Mouse (Mus musculus) layer of hippocampus, adult 8-10 months (tissue): ENCODE results near the gene Arl15. TPM values are rescaled to one million over a fixed set of nuclear protein-coding genes. Genes with fewer than 3 reads are reported as not detected.

Experiments
- DNase-seq, 2 experiments: peaks; one replicate each; pipeline ENCODE4 v3.0.0; 2022; ENCODE audit warnings: low spot score in 2 of 2
- total RNA-seq, 4 experiments: library from RNA; stranded (reverse); gene quantifications; 2 replicates each; pipeline ENCODE4 v1.2.4; 2022

The Arl15 gene
- total RNA-seq, 4 experiments from 2014 or later = 49.6 to 64.0 (median 53.0) TPM

GRCm38 (mm10) chr13:113984491-113984890, 190.2 kb downstream of the Arl15 start:
- no peak for DNase-seq

GRCm38 (mm10) chr13:113986864-113987562, 192.7 kb downstream of the Arl15 start:
- DNase-seq = no peak

- DNase-seq = no peak
Observed at GRCm38 (mm10) chr13:113990247-113990646, 195.9 kb downstream of the Arl15 start.

DNA sequence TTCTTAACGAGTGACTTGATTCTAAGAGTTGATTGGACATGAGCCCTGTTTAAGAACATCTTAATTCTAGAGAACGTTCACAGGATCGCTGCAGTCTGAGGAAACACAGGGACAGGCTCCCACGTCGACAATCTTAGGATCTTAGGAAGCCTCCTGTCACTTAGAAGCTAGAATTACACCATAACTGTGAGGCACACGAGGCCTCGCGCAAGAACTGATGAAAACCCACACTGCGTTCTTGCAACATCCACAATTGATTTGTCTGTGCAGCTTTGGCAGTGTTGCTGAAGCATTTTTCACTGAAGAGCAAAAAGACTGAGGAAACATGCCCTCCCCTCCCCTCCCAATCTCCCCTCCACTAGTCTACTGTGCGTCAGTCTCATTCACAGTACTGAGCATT, 196.4 kb downstream of the Arl15 start:
- DNase-seq = no peak

DNA sequence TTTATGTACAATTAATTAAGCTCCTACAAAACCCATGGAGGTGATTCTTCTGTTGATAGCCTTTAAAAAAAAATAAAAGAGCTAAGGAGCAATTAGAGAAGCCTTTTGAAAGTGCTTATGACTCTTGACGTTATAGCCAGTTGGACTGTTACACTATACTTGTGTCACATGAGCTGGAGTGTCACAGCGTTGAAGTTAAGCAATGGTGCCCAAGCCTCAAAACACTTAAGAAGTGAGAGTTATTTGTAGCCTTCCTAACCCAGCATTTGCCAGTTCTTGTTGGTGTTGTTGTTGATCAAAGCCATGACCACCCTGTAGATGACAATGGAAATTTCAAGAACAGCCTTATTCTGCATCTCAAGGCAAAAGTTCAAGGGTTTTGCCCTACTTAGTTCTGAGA, 198.8 kb downstream of the Arl15 start:
- DNase-seq = no peak

GRCm38 (mm10) chr13:113994586-113994985, 200.3 kb downstream of the Arl15 start:
- DNase-seq = no peak

- DNase-seq = no peak
Observed at GRCm38 (mm10) chr13:113995490-113996236, 201.4 kb downstream of the Arl15 start.

DNA sequence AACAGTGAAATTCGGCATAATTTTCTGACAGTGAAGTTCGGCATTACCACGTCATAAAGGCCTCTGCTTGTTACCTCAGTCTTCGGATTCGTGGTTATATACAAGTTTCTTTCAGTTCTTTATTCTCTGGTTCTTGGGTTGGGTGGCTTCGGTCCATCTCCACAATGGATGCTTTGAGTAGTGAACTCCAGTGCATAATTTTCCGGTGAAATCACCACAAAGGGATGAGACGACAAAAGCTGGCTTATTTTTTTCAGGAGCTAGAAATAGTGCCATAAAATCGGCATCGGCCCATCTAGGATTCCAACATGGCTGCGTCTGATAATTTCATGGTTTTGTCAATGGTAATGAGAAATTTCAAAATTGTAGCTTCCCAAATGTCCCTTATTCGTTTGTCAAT, 204.5 kb downstream of the Arl15 start:
- no peak for DNase-seq

DNA sequence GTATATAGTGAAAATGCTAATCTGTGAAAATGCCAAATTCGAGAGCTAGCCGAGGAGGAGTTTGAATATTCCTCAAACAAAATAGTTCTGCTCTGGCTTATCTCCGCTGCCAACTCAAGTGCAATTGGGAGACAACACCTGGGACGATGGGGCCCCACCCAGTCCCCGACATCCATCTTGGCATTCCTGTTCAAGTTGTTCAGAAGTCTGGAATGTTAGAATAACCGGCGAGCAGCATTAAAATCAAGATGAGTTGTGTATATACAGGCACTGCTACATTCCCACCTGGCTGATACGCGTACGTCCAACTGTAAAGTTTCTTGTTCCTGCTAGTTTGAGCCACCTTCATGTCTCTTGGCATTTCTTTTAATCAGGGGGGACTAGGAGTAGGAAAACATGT, 209.2 kb downstream of the Arl15 start:
- DNase-seq = no peak

DNA sequence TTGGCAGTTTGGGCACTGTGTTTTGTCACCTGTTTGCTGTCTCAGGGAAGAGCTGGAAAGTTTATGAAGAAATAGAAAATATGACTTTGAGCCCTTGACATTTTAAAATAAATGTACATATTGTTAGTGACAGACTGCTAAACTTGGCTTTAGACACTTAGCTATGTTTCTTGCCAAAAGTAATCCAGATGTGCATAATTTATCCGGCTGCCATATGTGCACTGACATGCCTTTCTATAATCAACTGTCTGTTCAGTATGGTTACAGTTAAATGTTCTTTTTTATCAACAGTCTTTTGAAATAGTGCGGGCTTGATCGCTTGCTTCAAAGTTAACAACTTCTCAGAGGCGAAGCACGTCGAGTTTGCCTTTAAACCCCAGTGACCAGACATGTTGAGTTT, 209.9 kb downstream of the Arl15 start:
- no peak for DNase-seq

GRCm38 (mm10) chr13:114009786-114010185, 215.5 kb downstream of the Arl15 start:
- no peak for DNase-seq

DNA sequence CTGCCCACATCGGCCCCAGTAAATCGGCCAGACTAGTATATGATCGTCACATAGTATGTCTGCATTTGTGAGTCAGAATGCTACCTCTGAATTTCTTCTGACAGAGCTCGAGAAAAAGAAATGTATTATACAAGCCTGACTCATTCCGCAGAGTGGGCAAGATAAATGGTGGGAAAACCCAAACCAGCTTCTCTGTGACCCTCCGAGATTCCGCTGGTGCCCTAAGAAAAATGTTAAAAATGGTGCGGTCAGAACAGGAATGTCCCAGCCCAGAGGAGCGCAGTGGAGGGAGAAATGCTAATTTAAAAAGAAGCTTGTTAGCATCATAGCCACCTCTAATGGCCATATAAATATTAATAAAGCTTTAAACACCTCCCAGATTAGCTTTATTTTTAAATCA, 216.2 kb downstream of the Arl15 start:
- DNase-seq = no peak

DNA sequence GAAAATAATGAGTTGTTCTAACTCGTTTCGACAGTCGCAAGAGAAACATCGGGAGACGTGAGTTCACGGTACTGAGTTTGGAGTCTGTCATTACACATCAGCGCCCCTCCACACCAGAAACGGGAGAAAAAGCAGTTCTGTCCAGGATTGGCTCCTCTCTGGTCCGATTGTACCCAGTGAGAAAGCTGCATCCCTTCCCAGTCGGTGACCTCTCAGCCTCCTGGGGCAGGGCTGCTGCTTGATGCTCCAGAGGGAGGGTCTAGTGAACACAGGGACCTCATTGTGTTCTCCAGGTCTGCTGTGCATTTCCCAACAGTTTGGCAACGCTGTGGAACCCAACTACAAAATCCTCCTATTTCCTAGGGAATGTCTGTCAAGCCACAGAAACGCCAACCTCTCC, 216.7 kb downstream of the Arl15 start:
- no peak for DNase-seq

DNA sequence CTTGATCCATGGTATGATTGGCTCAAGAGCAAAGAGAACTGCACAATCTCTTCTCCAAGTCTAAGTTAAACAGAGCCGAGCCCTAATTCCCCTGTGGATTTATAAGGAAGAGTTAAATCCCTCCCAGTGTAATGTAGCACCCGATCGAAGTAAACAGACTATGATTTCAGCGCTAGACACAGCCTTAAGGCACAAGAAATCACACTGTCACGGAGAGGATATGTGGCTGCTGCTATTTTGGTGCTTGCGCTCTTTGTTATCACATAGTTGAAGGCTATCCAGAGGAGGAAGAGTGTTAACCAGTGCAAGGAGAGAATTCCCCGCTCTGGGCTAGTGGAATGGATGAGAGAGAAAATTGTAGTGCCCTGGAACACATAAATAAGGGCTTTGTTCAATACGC, 223.6 kb downstream of the Arl15 start:
- no peak for DNase-seq

- DNase-seq = no peak
Observed at GRCm38 (mm10) chr13:114023541-114023940, 229.2 kb downstream of the Arl15 start.

DNA sequence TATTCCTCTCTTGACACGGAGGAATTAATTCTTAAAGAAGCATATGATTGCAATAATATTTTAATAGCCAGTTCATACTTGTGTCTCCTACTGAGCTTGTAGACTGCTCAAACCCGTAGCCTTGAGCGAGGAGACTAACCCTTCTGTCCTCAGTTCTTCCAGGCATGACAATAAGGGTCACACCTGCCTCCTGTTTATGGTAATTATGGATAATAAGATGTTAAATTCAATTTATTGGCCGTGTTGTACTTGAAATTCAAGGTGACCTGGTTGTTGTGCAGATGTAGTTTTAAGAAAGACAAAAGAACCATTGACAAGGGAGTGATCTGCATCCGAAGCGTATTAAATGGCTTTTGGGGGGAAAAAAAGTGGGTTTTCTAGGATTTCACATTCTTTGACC, 232.0 kb downstream of the Arl15 start:
- DNase-seq = no peak

- no peak for DNase-seq
Observed at GRCm38 (mm10) chr13:114026751-114027150, 232.4 kb downstream of the Arl15 start.

- DNase-seq = no peak
Observed at GRCm38 (mm10) chr13:114048071-114048470, 253.8 kb downstream of the Arl15 start.

GRCm38 (mm10) chr13:114048688-114049087, 254.4 kb downstream of the Arl15 start:
- DNase-seq = no peak

DNA sequence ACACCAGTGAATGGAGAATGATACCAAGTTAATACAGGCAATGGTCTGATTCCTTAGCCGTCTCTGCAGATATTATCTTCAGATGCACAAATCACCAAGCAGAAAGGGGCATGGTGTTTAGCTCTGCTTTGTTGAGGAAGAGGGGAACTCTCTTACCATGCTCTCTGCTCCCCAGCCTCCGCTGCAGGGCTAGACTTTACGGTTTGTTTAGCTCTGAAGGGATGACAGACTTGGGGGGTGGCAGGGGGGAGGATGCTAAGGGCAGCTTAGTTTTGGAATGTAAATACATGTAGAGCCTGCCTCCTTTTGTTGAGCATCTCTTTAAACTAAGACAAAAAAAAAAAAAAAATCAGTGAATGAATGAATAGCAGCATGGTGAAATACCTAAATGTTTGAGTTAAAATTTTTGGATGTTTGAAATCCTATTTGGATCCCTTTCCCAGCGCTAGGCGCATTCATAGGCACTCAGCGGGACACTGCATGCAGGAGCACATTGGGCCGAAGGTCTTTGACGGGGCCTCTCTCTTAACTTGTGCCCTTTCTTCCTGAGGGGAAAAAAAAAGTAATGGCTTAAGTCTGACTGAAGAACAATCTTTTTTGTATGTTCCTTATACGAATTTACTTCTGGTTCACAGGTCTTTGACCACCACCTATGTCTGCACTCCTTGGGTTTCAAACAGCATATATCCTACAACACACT, 257.0 kb downstream of the Arl15 start:
- no peak for DNase-seq

DNA sequence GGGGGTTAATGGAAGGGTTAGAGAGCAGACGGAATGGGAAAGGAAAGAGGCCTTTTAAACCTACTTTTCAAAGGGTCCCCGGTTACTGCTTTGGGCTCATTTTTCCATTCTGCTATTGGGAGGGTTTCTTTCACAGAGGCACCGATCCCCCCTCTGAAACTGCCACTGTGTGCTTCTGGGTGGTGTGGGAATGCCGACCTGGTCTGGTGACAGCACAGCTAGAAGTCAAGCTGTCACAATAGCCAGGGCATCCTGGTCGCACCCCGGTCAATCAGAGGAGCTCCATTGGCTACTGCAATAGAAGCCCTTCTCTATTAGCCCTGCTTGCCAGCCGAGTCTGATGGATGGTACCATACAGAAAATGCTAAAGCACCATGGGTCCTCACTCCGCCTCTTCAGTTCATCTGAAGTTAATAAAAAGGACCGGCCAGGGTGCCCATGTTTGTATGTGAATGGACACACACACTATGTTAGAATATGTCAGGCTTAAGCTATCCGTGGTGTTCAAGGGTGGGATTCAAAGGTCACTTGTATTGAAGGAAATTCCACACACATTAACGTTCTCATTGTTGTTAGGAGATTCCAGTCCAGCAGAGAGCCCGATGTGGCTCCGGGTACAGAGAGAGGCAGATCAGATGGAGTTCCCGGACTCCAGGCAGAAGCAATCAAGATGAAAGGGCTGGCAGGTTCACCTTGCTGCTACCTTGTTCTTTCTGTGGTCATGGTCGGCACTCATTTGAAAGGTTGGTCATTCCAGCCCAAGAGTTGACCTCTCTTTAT, 258.3 kb downstream of the Arl15 start:
- DNase-seq = no peak

DNA sequence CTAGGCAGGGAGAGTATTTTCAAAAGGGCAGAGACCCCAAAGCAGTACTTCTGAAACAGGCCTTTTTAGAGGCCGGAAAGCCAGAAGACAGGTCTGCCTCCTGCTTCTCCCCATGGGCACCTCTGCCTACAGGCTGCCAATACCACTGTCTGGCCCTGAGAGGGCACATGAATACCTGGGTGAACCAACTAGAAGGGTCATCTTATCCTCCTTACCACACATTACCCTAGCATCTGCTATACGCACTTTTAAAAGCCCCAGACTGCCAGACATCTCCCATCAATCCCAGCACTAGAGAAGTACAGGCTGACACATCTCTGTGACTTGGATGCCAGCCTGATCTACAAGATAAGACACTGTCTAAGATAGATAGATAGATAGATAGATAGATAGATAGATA, 259.0 kb downstream of the Arl15 start:
- no peak for DNase-seq
